Mouse (Mus musculus): Measurements from ENCODE around the gene Celsr2.

Celsr2 gene

GRCm38 (mm10) chr3:108372691-108373090 is 42.7 kb downstream of the Celsr2 start:
- DNase-seq = no peak

- DNase-seq = no peak
These were observed 43.1 kb downstream of the Celsr2 start for GRCm38 (mm10) chr3:108372274-108372673.

GRCm38 (mm10) chr3:108368721-108369120 is 46.6 kb downstream of the Celsr2 start:
- DNase-seq = no peak

GRCm38 (mm10) chr3:108367828-108368227 is 47.5 kb downstream of the Celsr2 start:
- DNase-seq = no peak

- DNase-seq = no peak
These were observed 48.2 kb downstream of the Celsr2 start for GRCm38 (mm10) chr3:108367173-108367572.

GRCm38 (mm10) chr3:108364270-108364995 is 50.9 kb downstream of the Celsr2 start, which contains the start of gene Mybphl:
Gene Mybphl, plus strand, starts transcription at chr3:108364911.
- DNase-seq = no peak

- DNase-seq = no peak
These were observed 51.7 kb downstream of the Celsr2 start for GRCm38 (mm10) chr3:108363626-108364025.

- no peak for DNase-seq
These were observed 54.5 kb downstream of the Celsr2 start for GRCm38 (mm10) chr3:108360894-108361293.

GRCm38 (mm10) chr3:108358445-108358844 is 56.9 kb downstream of the Celsr2 start:
- no peak for DNase-seq

GRCm38 (mm10) chr3:108357051-108357450 is 58.3 kb downstream of the Celsr2 start:
- no peak for DNase-seq

- no peak for DNase-seq
These were observed 60.1 kb downstream of the Celsr2 start for GRCm38 (mm10) chr3:108355245-108355644.

GRCm38 (mm10) chr3:108348376-108348775 is 67.0 kb downstream of the Celsr2 start:
- DNase-seq = no peak

- DNase-seq = no peak
These were observed 69.5 kb downstream of the Celsr2 start for GRCm38 (mm10) chr3:108345855-108346254.

GRCm38 (mm10) chr3:108342185-108342584 is 73.2 kb downstream of the Celsr2 start:
- DNase-seq = no peak

GRCm38 (mm10) chr3:108341040-108341439 is 74.3 kb downstream of the Celsr2 start:
- no peak for DNase-seq

All from right cerebral cortex, postnatal 4 days (tissue).